Mouse (Mus musculus) layer of hippocampus, postnatal 14 days (tissue): ENCODE data around the gene Pfkfb4. TPM values are rescaled to one million over a fixed set of nuclear protein-coding genes. Genes with fewer than 3 reads are reported as not detected.

Experiments
- DNase-seq, 2 experiments: peaks; one replicate each; pipeline ENCODE4 v3.0.0; 2021 to 2022; ENCODE audit warnings: low spot score in 2 of 2, mixed read lengths in 1 of 2
- long read RNA-seq, 2 experiments: library from polyadenylated mRNA; stranded (forward); transcript quantifications; one replicate each; pipeline ENCODE4 v2.0.0; 2021
- total RNA-seq, 2 experiments: library from RNA; stranded (reverse); gene quantifications; 2 replicates each; pipeline ENCODE4 v1.2.3; 2021

Pfkfb4 gene
- total RNA-seq, result 10 to 100 TPM; 13.7 to 17.8 TPM
- long read RNA-seq, experiment 1, transcript Pfkfb4-203 (14 exons, 3,488 nt), result major isoform, 9 of 18 reads
- long read RNA-seq, experiment 1, partial matches to known transcripts, result 1 of 18 reads
- long read RNA-seq, experiment 1, other reads (novel, unspliced or antisense), result 8 of 18 reads
- long read RNA-seq, experiment 2, transcript Pfkfb4-203 (14 exons, 3,488 nt), result major isoform, 6 of 20 reads
- long read RNA-seq, experiment 2, partial matches to known transcripts, result 12 of 20 reads
- long read RNA-seq, experiment 2, other reads (novel, unspliced or antisense), result 2 of 20 reads

DNA sequence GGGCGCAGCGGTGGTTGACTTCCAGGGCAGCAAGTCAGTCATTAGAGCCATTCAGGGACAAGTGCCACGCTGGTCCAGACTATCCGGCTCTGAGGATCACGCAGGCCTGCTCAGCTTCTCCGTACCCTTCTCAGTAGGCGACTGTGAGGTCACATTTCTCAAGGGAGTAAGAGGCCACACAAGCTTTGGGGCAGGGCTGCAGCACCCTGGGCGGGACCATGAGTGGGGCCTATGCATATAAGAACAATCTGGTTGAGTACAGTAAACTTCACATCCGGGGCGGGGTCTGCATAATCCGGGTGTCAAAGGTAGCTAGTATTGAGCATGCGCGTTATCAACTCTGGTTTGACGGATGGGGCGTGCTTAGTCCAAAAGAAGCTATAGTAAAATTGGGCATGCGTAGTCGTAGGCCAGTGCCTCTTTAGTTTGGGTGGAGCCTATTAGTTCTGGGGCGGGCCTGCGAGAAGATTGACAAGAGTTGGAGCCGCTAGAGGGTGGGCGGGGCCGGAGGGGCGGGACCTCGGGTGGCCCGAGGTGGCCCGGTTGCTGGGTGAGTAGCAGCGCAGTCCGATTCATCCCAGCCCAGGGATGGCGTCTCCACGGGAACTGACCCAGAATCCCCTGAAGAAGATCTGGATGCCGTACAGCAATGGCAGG, at the start of gene Pfkfb4:
Gene Pfkfb4 (plus strand): TSS at position 351 of the 657 bp plus-strand sequence.
- peak; percentile 87 to 97 for DNase-seq

DNA sequence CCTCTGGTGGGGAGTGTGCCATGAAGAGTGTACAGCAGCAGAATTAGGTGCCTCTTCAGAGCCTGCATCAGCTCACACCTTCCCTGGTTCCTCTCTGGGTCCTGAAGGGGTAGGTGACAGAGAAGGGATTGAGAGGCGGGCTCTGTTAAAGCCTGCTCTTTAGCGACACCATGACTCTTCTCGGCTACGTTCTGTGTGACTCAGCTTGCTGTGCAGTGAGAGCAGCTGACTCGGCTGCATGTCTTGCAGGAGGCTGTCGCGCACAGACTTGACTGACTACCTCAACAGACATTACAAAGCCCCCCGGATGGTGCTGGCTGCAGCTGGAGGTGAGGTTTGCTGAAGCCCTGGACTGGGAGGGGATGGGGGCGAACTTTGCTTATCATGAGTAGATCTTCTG, 46.5 kb upstream of the Pfkfb4 start:
- DNase-seq, result no peak

DNA sequence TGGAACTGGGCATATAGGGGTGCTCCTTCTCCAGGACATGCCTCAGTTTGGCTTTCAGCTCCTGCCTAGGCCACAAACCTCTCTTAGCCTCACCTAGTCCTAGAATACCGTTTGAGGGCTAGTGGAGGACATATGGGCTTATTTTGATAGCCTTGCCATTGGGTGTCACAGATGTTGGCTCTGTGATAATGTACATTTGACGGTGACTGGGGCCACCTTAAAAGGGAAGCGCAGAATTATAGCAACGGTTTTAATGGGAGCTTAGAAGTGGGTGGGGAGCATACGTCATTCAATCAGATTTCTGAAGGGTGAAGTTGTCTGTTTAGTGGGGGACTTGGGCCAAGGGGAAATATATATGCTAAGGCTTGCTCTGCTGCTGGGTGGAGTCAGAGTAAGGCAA, 46.0 kb upstream of the Pfkfb4 start:
- DNase-seq, result no peak

DNA sequence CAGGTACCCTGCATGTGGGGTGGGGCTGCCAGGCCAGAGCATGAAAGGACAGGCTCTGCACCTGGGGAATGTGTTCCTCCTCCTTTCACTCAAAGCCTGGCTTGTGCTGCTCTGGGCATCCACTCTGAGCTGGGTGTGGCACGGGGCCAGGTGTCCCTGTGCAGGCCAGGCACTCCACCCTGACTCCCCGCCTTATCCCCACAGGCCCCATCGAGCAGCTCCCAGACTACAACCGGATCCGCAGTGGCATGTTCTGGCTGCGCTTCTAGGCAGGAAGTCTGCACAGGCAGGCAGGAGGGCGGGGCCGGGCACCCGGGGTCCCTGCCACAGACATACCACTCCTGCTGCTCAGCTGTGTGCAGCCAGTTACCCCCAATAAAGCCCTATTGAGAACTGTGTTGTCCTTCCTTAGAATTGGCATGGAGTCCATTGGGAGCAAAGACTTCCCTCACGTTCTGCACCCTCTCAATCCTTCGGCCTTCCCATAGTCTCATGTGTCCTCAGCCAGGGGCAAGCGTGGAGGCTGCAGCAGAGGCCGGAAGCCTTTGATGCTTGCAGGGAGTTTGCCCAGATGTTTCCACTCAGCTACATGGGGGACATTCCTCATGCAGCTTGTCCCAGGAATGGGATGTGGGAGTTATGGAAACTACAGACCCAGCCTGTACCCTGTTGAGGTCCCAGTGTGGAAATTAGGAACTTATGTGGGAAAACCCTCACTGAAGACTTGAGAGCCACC, 42.2 kb upstream of the Pfkfb4 start:
- no peak for DNase-seq

DNA sequence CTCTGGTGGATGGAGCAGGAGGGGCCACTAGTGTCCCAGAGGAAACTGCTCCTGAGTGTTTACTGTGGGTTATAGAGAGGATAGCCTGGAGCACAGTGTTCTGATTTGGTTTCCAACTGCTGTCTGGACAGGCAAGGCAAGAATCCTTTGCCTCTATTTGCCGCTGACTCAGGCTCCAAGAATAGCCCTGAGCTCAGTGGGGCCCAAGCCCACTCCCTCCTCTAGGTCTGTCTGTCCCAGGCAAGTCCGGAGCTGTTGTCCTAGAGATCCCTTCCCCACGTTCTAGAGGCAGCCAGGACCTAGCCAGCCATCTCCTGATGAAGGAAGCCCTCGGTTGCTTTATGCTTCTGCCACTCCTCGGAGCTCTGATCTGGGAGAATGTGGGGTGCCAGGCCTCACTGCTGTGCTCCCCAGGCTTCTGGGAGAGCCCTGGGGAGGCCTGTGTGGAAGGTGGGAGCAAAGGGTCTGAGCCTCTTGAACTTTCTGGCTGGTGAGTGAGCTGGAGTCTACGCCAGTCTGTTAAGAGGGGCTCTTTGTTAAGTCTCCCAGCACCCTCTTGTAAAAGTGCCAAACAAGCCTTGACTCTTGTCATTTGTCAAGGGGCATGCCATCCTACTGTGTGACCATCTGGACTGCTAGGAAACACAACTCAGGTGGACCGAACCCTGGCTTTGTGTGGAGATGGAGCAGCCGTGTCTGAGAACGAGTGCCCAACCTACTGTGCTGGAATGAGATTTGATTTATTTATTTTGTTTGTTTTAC, 41.4 kb upstream of the Pfkfb4 start:
- DNase-seq, result no peak

DNA sequence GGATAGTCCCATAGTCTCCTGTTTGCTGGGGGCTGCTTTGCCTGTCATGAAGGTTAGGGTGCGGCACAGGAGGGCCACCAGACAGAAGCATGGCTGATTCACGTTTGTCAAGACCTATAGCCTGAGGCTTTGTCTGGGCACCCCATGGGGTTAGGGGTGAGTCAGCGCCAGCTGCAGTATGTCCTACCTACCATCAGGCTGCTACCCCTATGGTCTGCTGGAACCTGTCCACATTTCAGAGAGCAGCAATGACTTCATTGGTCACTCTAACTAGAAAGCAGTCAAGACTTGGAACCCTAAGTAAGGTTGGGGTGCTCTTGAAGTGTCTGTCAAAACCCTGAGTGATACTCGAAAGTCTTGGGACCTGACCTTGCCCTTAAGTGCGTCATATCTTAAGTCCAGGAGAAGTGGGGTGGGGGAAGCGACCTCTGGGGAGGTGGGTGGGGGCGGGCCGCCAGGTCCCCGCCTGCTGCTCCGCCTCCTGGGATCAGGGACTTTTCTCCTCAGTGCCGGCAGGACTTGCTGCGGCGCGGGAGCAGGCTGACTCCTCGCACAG, 38.4 kb upstream of the Pfkfb4 start, which contains the start of gene Col7a1:
Gene Col7a1 (plus strand): TSS at position 506 of the 556 bp plus-strand sequence.
- no peak for DNase-seq

DNA sequence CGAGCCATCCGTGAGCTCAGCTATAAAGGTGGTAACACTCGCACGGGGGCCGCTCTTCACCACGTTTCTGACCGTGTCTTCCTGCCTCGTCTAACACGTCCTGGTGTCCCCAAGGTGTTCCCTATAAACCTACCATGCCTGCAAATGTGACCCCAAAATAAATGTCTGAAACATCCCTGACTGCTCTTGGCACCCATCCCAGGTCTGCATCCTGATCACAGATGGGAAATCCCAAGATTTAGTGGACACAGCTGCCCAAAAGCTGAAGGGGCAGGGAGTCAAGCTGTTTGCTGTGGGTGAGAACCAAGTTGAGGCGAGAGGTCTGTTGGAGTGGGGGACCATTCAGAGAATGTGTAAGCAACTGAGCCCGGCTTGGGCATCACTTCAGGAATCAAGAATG, 36.3 kb upstream of the Pfkfb4 start:
- DNase-seq, result no peak

DNA sequence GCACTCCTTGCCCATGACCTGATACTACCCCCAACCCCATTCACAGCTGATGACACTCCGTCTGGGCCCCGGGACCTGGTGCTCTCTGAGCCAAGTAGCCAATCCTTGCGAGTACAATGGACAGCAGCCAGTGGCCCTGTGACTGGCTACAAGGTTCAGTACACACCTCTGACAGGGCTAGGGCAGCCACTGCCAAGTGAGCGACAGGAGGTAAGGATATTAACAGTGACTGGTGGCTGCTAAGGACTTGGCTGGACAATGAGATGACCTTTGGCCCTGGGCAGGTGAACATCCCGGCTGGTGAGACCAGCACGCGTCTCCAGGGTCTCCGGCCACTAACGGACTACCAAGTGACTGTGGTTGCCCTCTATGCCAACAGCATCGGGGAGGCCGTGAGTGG, 35.7 kb upstream of the Pfkfb4 start:
- DNase-seq, result no peak

DNA sequence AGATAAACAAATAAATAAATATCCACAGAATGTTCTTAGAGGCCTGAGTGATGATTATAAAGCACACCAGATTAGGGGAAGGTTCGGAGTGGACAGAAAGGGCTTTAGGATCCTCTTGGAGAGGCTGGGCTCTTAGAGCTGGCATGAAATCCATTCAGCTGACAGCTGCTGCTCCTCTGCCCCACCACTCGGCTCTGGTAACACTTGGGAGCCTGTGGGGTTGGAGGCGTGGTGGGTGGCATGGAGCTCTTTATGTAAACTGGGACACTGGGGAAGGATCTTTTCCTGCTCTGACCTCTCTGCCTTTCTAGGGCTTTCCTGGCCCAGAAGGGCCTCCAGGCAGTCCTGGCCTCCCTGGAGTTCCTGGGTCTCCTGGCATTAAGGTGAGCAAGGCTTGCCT, 28.0 kb upstream of the Pfkfb4 start:
- no peak for DNase-seq

DNA sequence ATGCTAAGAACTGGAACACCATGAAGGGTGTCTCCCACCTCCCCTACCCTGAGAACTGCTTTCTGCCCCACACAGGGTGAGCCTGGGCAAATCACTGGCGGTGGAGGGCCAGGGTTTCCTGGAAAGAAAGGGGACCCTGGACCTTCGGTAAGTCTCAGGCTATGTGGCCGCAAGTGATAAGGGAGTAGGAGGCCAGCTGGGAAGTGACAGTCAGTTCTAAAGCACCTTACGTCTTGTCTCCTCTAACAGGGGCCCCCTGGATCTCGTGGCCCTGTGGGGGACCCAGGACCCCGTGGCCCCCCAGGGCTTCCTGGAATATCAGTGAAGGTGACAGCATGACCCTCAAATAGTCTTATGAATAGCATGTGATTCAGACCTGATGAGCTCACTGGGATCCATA, 27.2 kb upstream of the Pfkfb4 start:
- DNase-seq, result no peak

DNA sequence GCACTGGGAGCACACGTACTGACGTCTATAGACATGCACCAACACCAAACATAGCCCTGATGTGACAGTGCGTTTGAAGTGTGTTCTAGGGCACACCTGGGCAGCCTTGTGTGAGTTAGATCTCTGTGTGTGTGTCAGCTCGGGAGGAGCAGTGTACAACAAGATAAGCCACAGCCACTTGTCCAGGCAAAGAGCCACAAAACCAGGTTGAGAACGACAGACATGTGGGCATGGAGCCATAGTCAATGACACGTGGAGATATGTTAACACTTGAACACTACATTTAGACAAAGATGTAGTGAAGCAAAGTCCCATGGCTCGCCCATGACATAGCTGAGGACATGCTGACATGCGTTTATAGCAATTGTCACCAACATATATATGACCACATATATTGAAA, 21.0 kb upstream of the Pfkfb4 start:
- DNase-seq, result no peak

DNA sequence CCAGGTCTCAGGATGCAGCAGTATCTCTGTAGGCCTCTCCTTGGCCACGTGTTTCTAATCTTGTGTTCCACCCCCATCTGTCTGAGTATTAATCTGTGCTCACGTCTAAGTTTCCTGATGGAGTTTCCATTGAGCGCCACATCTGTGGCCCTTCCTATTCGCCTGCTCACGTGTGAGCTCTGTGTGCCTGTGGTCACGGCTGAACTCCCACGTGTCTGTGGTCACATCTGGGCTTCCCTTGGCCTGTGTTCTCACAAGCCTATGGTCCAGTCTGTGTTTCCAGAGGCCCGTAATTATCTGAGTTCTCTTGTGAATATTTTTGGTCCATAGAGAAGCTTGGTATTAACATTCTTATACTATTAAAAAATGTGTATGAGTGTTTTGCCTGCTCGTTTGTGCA, 15.1 kb upstream of the Pfkfb4 start:
- DNase-seq, result no peak

DNA sequence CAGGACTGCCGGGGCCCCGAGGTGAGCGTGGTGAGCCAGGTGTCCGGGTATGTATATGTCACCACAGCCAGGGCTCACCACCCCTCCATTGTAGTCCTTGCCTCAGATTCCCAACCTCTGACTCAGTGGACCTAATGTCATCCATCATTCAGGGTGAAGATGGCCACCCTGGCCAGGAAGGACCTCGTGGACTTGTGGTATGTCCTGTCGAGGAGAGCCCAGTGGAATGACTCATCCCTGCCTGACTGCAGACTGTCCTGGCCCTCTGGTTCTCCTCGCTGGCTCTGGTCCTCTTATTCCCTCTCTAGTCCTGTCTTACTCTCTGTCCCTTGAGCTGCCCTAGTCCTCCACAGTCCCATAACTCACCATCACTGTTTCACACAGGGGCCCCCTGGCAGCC, 13.6 kb upstream of the Pfkfb4 start:
- no peak for DNase-seq

DNA sequence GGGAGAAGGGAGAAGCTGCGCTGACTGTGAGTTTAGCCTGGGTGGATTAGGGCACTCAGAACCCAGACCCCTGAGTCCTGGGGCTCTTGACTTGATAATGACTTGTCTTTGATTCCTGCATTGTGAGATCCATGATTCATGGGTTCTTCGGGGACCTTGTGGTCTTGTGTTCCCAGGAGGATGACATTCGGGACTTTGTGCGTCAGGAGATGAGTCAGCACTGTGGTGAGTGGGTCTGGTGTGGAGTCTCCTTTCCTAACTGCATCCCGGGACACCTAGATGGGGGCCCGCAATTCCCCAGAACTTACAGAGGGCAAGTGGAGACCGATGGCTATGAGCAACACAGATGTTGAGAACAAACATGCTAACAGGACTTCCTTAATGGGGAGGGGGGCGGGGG, 9.1 kb upstream of the Pfkfb4 start:
- no peak for DNase-seq

DNA sequence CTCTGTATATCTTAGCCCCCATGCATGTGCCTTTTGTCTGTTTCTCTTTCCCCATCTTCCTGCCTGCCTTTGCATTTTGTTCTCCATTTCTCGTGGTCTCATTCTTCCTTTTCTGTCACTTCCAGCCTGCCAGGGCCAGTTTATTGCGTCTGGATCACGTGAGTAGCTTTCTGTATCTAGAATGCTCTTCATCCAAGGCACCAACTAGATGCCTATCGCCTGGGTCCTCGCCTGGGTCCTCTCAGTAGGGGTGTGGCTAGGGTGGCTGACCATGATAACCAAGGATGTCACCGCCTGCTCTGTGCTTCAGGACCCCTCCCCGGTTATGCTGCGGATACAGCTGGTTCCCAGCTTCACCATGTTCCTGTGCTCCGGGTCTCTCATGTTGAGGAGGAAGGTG, 8.4 kb upstream of the Pfkfb4 start:
- no peak for DNase-seq

DNA sequence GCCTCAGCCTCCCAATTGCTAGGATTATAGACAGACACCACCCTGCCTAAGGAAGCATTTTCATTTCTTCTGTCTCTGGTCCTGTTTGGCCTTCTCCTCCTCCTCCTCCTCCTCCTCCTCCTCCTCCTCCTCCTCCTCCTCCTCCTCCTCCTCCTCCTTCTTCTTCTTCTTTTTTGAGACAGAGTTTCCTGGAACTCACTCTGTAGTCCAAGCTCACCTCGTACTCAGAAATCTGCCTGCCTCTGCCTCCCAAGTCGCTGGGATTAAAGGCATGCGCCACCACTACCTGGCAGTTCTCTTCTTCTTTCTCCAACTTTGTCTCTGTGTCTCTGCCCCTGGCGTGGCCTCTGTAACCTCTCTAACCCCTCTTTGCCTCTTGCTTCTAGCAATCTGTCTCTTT, 5.9 kb upstream of the Pfkfb4 start, which contains the start of gene Ucn2:
Gene Ucn2 (plus strand): TSS at position 301 of the 400 bp plus-strand sequence.
- DNase-seq, result no peak

DNA sequence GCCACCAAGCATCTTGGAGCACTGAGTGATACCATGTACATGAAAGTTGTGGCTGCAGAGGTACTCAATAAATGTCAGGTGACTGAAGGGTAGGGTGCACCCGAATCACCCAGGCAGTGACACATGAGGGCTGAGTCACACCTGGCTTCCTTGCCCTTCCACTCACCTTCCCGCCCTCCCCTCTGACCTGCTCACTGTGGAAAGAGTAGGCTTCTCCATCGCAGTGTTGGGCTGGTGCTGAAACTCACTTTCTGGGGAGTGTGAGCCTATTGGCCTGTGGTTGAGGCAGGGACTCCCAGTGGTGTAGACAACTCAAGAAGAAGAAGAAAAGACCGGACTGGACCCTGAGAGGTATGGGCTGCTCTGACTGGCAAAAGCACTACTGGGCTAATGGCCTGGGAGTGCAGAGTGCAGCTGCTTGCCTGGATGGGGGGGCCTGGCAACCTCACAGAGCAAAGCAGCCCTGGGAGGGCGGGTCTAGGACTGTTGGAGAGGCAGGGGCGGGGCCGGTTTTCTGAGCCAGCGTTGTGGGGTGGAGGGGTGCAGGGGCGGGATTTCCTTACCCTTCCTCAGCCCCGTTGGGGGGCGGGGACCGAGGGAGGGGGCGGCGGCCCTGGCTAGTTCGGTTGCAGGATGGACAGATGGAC, 3.8 kb upstream of the Pfkfb4 start:
- DNase-seq, result no peak

DNA sequence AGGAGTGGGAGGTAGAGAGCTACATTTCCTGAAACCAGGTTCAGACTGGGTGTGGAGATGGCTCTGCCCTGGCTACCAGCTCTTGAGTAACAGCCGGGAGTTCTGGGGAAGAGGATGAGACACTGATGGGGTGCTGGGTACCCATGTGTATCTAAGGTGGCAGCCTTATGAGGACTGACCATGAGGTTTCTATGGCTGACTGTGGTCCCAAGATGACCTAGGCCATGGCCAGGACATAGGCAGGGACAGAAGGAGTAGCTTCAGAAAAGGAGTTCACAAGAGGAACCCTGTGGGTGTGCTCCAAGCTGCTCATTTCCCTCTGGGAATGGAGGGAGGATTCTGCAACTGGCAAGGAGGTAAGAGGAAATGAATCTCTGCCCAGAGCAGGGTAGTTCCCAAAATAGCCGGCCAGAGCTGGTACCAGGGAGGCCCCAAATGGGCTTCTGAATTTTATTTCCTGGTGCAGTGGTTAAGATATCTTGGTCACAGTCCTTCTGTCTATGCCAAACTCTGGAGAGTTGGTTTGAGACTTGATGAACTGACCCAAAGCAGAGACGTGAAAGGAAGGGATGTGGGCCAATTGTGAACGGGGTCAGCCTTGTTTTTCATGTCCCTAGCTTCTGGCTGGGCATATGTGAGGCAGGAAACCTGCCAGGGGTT, 1.6 kb upstream of the Pfkfb4 start:
- DNase-seq, result peak in 1 of 2 experiments; percentile 18

DNA sequence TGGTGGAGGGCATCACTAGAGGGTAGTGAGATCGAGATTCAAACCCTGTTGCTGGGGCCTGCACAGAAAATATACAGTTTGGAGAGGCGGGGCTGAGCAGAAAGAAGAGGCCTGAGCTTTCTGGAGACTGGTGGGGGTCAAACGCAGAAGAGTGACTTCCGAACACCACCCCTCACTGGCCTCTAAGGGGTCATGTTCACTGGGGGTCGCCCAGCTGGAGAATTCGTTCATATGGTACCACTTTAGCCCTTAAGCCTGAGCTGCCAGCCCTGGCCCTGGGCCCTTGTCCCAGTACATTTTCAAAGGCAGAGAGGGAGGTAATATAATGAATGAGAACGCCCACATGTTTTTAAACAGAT, 1.1 kb upstream of the Pfkfb4 start:
- DNase-seq, result peak in 1 of 2 experiments; percentile 59

DNA sequence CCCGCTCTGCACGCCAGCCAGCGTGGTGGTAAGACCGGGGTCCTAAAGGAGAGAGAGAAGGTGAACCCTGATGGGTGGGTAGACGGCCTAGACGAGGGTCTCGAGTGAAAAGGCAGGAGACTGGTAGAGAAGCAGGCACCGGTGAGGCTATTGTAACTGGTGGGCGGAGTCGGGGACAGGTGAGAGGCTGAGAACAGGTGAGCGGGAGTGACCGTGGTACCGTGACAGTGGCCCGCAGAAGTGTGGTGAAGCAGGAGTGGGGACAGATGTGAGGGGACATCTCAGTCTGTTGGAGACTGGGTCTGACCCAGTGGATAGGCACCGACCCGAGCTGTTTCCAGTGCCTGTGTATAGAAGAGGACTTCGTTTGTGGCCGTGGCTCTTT, 499 bp downstream of the Pfkfb4 start:
- DNase-seq, result peak in 1 of 2 experiments; percentile 19
